Mouse (Mus musculus): ENCODE data around the gene Tatdn3. TPM values are rescaled to one million over a fixed set of nuclear protein-coding genes. Genes with fewer than 3 reads are reported as not detected.

The Tatdn3 gene
- polyA plus RNA-seq, 1 experiment: 18.4 TPM

Other genes with a start within 250 kb of the Tatdn3 start
- 3.4 and 5.6 TPM in 2 replicates for gene Rps6kc1, start 151.2 kb downstream of the Tatdn3 start, polyA plus RNA-seq (2012; ENCODE audit: insufficient read depth, insufficient read length, missing spikeins)
- 25.8 and 28.7 TPM in 2 replicates for gene Angel2, start 137.8 kb downstream of the Tatdn3 start, polyA plus RNA-seq (2012; ENCODE audit: insufficient read depth, insufficient read length, missing spikeins)
- not detected in 2 replicates for gene Vash2, start 83.6 kb downstream of the Tatdn3 start, polyA plus RNA-seq (2012; ENCODE audit: insufficient read depth, insufficient read length, missing spikeins)
- 4.1 and 4.6 TPM in 2 replicates for gene Flvcr1, start 36.8 kb downstream of the Tatdn3 start, polyA plus RNA-seq (2012; ENCODE audit: insufficient read depth, insufficient read length, missing spikeins)
- gene Spata45, start 26.3 kb downstream of the Tatdn3 start, polyA plus RNA-seq (2012; ENCODE audit: insufficient read depth, insufficient read length, missing spikeins): not detected in 2 replicates
- gene Nsl1, start 80 bp upstream of the Tatdn3 start, polyA plus RNA-seq (2012; ENCODE audit: insufficient read depth, insufficient read length, missing spikeins): 0.28 and 0.79 TPM in 2 replicates
- 1.3 and 1.4 TPM in 2 replicates for gene Batf3, start 34.9 kb upstream of the Tatdn3 start, polyA plus RNA-seq (2012; ENCODE audit: insufficient read depth, insufficient read length, missing spikeins)
- not detected in 2 replicates for gene Fam71a, start 101.9 kb upstream of the Tatdn3 start, polyA plus RNA-seq (2012; ENCODE audit: insufficient read depth, insufficient read length, missing spikeins)
- gene Atf3, start 155.1 kb upstream of the Tatdn3 start, polyA plus RNA-seq (2012; ENCODE audit: insufficient read depth, insufficient read length, missing spikeins): 8.8 and 22.2 TPM in 2 replicates

All from brown adipose tissue, adult 24 weeks (tissue).